Mouse (Mus musculus) kidney, adult 2 months (tissue): ENCODE results near the gene Frmd6. TPM values are rescaled to one million over a fixed set of nuclear protein-coding genes. Genes with fewer than 3 reads are reported as not detected.

Experiments used
- DNase-seq: peaks from one replicate; pipeline ENCODE4 v3.0.0; 2021
- H3K27ac ChIP-seq: fragments of 200-500 bp; 2 replicates; pipeline ENCODE4 v1.5.1; 2012; ENCODE audit warnings: low read depth, low read length, control low read depth, inconsistent platforms; ENCODE audit not compliant: insufficient read depth
- H3K27me3 ChIP-seq: fragments of 200-500 bp; replicated peaks from 2 replicates; pipeline ENCODE4 v1.6.1; 2012; ENCODE audit warnings: mild to moderate bottlenecking, moderate library complexity, low read length, inconsistent platforms; ENCODE audit not compliant: control insufficient read depth, insufficient read depth
- H3K36me3 ChIP-seq: fragments of 200-500 bp; 2 replicates; pipeline ENCODE4 v1.6.1; 2012; ENCODE audit warnings: mild to moderate bottlenecking, moderate library complexity, low read length, inconsistent platforms; ENCODE audit not compliant: control insufficient read depth, insufficient read depth
- H3K4me1 ChIP-seq: fragments of 200-500 bp; 2 replicates; pipeline ENCODE4 v1.6.1; 2011; ENCODE audit warnings: low read length; ENCODE audit not compliant: control insufficient read depth, insufficient read depth
- H3K4me3 ChIP-seq: fragments of 200-500 bp; 2 replicates; pipeline ENCODE4 v1.5.1; 2011; ENCODE audit warnings: mild to moderate bottlenecking, low read depth, low read length, control low read depth; ENCODE audit not compliant: insufficient read depth
- CTCF ChIP-seq: fragments of 200-500 bp; conservative IDR thresholded peaks from 2 replicates; pipeline ENCODE4 v1.5.1; 2011; ENCODE audit warnings: low read depth, mild to moderate bottlenecking, control low read depth, low read length, moderate library complexity, mixed read lengths; ENCODE audit not compliant: insufficient read depth, insufficient read length
- POLR2A ChIP-seq: fragments of 200-500 bp; IDR thresholded peaks from one replicate; pipeline ENCODE4 v1.6.1; 2011; ENCODE audit warnings: low read depth, low read length, control low read depth
- WGBS: fragments of 180-500 bp; shearing (Covaris S2); methylation state at CpG from one replicate; pipeline ENCODE4 v1.1.7; 2018; 5-methylcytosine and 5-hydroxymethylcytosine counted together
- polyA plus RNA-seq: library from polyadenylated mRNA; depleted of rRNA; stranded (reverse); fragments of >200 nt; gene quantifications from 2 replicates; pipeline ENCODE4 v1.2.3, GENCODE M21; 2012

Gene Frmd6
- polyA plus RNA-seq, 1 experiment: 6.8 TPM

GRCm38 (mm10) chr12:70783049-70783448 lies 42.3 kb upstream of the Frmd6 start:
- H3K27me3 ChIP-seq: no peaks in the 10 kb centered on the region; the same call in 1 of the 2 replicates
- H3K27ac ChIP-seq: no peak overlapping the region
- H3K4me3 ChIP-seq: no peak overlapping the region
- no peaks in the 10 kb centered on the region for H3K36me3 ChIP-seq
- no peak for DNase-seq
- WGBS: 39% methylated on average over 9 of the region's 9 CpGs
- H3K4me1 ChIP-seq: no peaks in the 10 kb centered on the region
- TF ChIP-seq CTCF (no peak), POLR2A (no peak)

DNA sequence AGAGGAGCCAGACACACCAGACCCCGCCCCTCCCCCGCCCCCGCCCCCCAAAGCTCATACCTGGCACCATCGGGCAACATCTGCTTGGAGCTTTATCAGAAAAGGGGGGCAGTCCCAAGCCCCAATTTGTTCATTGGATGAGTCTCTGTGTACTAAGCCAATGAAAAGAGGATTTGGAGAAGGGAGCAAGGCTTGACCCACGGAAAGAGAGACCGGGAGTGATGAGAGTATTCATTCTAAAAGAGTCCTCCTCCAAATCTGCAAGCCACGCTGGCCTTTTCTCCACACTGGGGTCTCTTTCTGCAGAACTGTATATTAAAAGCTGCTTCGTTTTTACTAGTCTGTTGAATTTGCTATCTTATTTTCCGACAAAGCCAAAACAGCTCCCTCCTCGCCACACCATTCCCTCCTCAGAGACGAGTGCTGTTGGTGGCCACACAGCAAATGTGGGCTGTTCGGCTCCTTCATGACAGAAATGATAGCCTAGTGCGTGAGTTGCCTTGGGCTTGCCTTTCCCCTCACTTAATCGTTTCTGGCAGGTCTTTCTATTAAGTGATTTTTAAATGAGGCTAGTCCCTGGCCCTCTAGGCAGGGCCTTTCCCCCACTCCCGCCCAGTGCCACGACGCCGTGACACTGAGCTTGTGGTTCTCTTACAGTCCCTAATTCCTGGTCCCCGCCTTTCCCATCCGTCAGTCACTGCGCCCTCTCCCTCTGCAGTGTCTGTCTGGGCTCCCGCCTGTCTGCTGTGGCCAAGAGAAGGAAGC lies 41.7 kb upstream of the Frmd6 start:
- Histone ChIP-seq H3K27ac (no peak overlapping the region), H3K36me3 (no peaks in the 10 kb centered on the region), H3K4me1 (no peaks in the 10 kb centered on the region), H3K4me3 (no peak overlapping the region), H3K27me3 (no peaks in the 10 kb centered on the region; the same call in 1 of the 2 replicates)
- 48% methylated on average over 22 of the region's 22 CpGs for WGBS
- no peak for DNase-seq
- no peak for TF ChIP-seq POLR2A
- no peak for TF ChIP-seq CTCF

DNA sequence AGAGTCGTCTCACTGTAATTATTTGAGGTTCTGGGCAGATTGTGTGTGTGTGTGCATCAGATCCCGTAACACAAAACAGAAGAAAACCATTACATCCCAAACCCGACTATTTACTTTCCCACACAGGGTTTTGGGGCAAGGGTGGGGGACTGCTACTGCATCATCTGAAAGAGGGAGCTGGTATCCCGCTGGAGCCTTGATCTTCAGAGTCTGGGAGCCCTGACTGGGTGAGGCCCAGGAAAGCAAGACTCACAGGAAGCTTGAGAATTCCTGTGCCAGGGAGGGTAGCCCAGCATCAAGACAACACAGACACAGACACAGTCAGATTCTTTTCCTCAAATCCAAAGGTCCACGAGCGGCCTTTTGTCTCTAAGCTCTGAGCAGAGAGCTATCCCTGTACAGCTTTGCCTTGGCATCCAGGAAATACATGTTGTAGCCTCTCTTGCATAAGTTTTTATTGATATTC lies 41.0 kb upstream of the Frmd6 start:
- Histone ChIP-seq H3K27ac (no peak overlapping the region), H3K27me3 (no peaks in the 10 kb centered on the region; the same call in 1 of the 2 replicates), H3K36me3 (no peaks in the 10 kb centered on the region), H3K4me1 (no peaks in the 10 kb centered on the region), H3K4me3 (no peak overlapping the region)
- 58% methylated on average over 6 of the region's 6 CpGs for WGBS
- no peak for TF ChIP-seq POLR2A
- no peak for TF ChIP-seq CTCF
- no peak for DNase-seq

- 75% methylated on average over 6 of the region's 6 CpGs for WGBS
- no peaks in the 10 kb centered on the region for H3K36me3 ChIP-seq
- H3K4me1 ChIP-seq: no peaks in the 10 kb centered on the region
- no peaks in the 10 kb centered on the region for H3K27me3 ChIP-seq
- no peak for TF ChIP-seq POLR2A
- no peak for TF ChIP-seq CTCF
- H3K27ac ChIP-seq: no peak overlapping the region
- DNase-seq: no peak
- H3K4me3 ChIP-seq: no peak overlapping the region
These were observed 36.0 kb upstream of the Frmd6 start for GRCm38 (mm10) chr12:70789341-70789740.

GRCm38 (mm10) chr12:70793291-70793690 lies 32.0 kb upstream of the Frmd6 start:
- TF ChIP-seq CTCF (no peak), POLR2A (no peak)
- no peaks in the 10 kb centered on the region for H3K36me3 ChIP-seq
- 86% methylated on average over 6 of the region's 6 CpGs for WGBS
- H3K4me1 ChIP-seq: no peaks in the 10 kb centered on the region
- no peak for DNase-seq
- H3K27me3 ChIP-seq: no peaks in the 10 kb centered on the region
- H3K4me3 ChIP-seq: no peak overlapping the region
- H3K27ac ChIP-seq: no peak overlapping the region

DNA sequence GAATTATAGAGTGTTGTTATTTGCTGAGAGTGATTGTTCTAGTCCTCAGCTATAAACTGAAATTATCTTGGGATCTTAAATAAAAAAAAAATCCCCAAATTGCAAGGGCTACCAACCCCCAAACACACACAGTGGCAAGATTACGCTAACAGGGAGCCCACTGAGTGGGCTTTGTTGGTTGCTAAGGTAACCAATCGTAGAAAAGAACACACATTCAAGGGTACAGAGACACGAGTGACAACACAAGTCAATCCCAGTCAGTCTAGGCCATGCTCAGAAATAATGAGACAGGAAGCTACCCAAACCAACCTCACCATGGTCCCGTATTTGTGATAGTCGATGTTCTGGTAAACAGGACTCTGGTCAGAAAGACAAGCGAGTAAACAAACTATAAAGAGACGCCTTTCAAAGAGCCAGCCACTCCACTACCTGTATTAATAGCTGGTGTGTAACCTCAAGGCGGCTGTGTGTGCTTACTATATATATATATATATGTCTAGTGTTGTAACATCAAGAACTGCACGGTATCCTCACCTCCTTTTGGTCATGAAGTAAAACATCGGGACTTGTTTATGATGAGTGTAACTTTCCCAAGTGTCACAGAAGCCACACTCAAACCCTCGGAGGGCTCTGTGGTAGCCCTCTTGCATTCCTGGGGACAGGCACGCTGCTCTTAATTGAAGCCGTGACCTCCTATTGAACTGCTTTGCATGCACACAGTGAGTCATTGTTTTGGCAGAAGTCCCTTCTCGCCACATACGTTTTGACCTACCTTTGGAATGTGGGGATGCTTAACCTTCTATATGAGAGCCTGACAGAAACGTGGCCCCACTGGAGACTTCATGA lies 30.5 kb upstream of the Frmd6 start:
- TF ChIP-seq CTCF: no peak
- TF ChIP-seq POLR2A: no peak
- Histone ChIP-seq H3K27me3 (no peaks in the 10 kb centered on the region), H3K27ac (no peak overlapping the region), H3K4me1 (no peaks in the 10 kb centered on the region), H3K4me3 (no peak overlapping the region), H3K36me3 (no peaks in the 10 kb centered on the region)
- no peak for DNase-seq
- 68% methylated on average over 16 of the region's 16 CpGs for WGBS

DNA sequence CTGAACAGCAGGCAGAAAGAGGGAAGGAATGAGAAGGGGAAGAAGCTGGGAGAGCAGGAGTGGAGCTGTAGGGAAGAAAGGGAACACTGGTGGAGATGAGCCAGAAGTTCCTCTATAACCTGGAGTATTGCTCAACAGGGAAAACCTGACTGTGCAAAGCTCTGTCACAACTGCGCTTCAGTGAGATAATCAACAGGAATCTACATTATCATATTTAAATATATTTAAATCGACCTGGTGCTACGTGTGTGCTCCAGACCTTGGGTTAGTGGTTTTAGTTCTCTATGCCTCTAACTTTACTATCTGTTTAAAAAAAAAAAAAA lies 30.0 kb upstream of the Frmd6 start:
- no peaks in the 10 kb centered on the region for H3K4me1 ChIP-seq
- no peak for TF ChIP-seq POLR2A
- no peak for TF ChIP-seq CTCF
- no peak overlapping the region for H3K4me3 ChIP-seq
- DNase-seq: no peak
- no peak overlapping the region for H3K27ac ChIP-seq
- 93% methylated on average over 3 of the region's 3 CpGs for WGBS
- no peaks in the 10 kb centered on the region for H3K36me3 ChIP-seq
- H3K27me3 ChIP-seq: no peaks in the 10 kb centered on the region
